Mouse (Mus musculus) olfactory bulb, adult 2 months (tissue): ENCODE results near the gene Zcchc24.

Experiments used
- CTCF ChIP-seq: fragments of 200-500 bp; IDR thresholded peaks from 2 replicates; pipeline ENCODE4 v1.5.1; 2012; ENCODE audit warnings: low read depth, mild to moderate bottlenecking, low read length, moderate library complexity; ENCODE audit not compliant: insufficient read depth
- POLR2A ChIP-seq: fragments of 200-500 bp; IDR thresholded peaks from 2 replicates; pipeline ENCODE4 v1.6.1; 2012; ENCODE audit warnings: mild to moderate bottlenecking, low read depth, low read length, moderate library complexity; ENCODE audit not compliant: insufficient read depth

- TF ChIP-seq CTCF (no peak), POLR2A (no peak)
Observed at GRCm38 (mm10) chr14:25708451-25708850, 60.4 kb downstream of the Zcchc24 start.
